Mouse (Mus musculus) ES-CJ7 (cell line): ENCODE data around the gene Prl.
"Not testable (repeated sequence)": the region's sequence is repeated elsewhere in the genome, so short reads cannot be mapped to it uniquely, and the experiment has no call there.

ENCODE experiments used
- DNase-seq: peaks from one replicate; pipeline ENCODE4 v3.0.0; 2011; ENCODE audit warnings: low read depth, low spot score

The Prl gene

DNA sequence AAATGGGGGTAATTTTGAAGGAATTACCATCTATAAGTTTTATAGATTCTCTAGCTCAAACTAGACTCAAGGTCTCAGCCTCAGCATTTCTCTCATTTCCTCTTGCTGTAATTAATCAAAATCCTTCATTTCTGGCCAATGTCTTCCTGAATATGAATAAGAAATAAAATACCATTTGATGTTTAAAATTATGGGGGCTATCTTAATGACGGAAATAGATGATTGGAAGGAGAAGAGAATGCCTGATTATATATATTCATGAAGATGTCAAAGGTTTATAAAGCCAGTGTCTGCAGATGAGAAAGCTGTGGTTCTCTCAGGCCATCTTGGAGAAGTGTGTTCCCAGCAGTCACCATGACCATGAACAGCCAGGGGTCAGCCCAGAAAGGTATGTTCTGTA, at the start of gene Prl:
Gene Prl, plus strand, starts transcription at position 301 of the 400 bp plus-strand sequence.
- no peak for DNase-seq

DNA sequence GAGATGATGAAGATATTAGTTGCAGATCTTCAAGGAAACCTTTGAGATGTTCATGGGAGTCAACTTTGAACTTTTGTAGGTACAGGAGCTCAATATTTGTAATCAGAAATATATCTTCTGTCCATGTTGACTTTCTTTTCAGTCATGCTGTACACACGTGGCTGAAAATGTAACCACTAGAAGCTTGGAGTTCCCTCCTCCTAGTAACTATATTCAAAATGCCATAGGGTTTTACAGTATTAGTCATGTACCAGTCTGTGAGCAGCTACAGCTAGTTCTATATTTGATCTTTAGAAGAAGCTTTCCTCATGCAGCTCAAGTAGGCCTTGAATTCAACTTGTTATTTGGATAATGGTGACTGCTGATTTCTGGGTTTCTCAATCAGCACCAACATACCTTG, 30.8 kb upstream of the Prl start:
- DNase-seq: no peak

DNA sequence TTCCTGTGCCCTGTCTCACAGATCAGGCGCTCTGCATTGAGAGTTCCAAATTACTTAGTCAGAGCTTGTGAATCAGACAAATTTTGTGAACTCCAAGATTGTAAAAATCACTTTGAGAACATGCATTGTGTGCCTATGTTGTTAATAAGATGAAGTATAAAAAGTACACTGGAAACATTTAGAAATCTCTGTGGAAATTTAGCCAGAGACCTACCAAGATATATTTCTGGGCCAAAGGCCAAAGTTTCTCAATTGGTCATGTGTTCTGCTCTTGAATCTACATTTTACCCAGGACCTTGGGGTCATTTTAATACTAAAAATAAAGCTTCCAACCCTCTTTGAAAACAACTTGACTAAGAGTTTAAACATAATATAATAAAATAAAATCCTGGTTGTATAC, 30.0 kb upstream of the Prl start:
- no peak for DNase-seq

DNA sequence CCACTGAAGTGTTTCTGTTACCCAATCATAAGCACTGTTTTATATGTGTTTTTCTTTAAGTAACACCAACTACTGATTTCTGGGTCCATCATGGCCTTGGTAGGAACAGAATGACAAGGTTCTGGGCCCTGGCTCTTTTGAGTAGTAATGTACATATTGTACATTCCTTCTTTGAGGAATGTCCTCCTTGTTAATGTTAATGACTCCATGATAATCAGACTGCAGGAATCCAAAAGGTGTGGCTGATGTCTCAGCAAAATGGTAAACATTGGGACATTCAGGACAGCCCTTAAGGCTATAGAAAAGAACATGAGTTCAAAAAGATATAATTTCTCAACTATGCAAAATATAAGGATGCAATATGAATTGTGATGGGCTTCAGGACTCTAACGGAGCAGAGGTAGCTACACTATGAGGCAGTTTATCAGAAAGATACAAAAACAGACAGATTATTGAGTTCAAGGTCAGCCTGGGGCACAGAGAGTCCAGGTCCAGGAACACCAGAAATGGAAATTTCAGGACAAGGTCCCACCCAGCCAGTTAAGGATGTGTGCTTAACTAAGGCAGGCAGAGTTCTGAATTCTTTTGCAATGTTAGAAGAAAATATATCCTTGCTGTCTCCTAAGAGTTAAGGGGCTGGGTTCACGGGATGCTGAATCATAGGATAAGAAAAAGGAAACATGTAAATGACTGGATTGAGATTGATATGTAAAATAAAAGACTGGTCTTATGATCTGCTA, 28.7 kb upstream of the Prl start:
- peak; percentile 37 for DNase-seq

DNA sequence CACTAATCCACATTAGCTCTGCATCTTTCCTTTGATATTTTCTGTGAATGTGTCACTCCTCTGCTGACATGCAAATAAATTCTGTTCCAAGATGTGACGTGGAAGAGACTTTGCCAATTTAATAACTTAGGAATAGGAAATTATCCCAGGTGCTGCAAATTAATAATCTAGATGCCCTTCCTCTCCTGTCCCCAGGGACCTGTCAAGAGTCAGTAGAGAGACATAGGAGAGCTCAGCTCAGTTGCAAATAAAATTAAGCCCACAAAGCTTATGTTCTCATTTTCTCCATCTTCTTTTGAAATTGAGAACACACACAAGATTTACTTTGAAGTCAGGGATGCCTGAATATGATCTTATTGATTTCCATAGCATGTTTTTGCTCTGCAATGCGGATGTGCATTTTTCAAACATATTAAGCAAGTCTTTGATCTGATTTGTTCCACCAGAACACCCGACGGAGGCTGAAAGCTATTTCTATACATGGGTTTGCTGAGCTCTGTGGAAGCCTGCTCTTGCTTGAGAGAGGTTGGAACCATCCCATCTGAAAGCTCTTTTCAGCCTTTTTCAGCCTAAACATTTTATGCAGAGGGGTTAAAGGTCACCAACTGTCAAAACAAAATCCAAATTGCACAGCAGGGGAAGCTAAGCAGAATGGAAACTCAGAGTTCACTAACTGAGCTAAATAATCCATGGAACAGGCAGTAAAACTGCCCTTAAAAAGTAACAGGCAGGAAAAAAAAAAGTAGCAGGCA, 26.1 kb upstream of the Prl start:
- no peak for DNase-seq

DNA sequence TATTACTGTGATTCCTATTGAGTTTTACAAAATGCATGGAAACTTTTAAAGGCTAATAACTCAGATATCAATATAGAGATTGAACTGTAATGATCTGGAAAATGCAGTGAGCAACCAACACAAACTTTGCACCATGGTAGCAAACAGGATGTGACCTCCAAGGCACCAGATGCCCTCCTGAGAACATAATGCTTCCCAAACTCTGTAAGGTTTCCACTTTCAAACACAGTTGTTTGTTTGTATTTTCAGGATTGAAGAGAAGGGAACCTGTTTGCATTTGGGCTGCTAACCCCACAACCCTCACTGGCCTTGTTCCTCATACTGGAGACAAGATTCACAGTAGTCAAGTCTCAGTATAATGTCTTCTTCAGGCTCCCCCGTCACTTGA, 25.5 kb upstream of the Prl start:
- no peak for DNase-seq

DNA sequence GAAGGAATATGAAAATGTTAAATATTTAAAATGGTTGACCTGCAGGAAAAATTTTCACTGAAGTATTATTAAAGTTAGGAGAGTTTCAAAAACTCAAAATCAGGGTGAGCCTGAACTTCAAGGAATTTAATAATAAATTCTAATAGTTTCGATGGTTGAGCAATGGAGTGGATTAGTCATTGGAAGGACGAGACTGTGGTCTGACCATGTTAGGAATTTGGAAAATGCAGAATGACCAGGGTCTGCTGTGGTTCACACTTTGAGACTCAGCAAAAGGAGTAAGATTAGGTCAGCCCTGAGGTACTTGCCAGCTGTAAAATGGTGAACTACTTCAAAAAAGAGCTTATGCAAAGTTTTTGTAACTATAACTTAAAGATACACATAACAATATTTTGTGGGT, 24.4 kb upstream of the Prl start:
- no peak for DNase-seq

DNA sequence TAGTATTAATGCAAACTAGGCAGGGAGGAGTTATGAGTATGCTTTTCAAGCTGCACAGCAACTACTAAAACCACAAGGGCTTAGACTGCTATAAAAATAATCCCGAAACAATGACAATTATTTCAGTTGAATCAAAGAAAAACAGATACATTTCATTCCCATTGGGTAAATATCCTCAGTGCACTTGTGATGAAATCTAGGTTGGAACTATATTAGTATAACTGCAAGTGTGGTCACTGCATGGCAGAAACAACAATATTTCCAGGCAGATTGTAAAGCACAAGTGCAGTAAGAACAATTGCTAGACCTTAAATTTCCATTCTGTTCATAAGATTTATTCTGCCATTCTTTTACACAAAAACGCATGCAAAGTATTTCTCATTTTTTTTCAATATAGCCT, 15.2 kb upstream of the Prl start:
- no peak for DNase-seq

DNA sequence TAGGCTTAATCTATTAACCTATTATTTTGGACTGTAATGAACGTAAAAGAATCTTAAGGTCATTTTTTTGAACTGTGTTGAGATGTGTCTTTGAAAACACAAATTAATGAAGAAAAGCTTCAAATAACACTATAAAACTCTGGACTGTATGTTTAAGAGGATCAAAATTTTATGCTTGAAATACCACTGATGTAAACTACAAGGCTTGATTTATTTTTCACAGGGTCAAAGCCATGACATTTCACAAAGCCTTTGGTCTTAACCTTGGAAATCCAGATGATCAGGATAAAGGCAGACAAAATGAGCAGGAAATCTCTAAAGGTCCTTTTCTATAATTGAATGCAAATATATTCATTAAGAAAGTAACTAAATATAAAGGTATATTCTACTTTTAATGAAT, 14.0 kb upstream of the Prl start:
- DNase-seq: no peak

DNA sequence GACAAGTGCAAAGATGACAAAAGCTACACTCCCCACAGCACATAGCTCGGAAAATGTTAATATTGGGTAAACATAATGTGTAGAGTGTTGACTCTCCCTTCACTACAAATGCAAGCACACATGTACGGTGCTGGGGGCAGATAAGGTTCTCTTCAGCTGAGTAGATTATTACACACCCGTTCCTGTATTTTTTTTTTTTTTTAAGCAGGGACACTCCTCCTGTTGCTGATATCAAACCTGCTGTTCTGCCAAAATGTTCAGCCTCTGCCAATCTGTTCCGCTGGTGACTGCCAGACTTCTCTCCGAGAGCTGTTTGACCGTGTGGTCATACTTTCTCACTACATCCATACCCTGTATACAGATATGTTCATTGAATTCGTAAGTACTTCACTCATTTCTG, 1.8 kb downstream of the Prl start:
- no peak for DNase-seq

DNA sequence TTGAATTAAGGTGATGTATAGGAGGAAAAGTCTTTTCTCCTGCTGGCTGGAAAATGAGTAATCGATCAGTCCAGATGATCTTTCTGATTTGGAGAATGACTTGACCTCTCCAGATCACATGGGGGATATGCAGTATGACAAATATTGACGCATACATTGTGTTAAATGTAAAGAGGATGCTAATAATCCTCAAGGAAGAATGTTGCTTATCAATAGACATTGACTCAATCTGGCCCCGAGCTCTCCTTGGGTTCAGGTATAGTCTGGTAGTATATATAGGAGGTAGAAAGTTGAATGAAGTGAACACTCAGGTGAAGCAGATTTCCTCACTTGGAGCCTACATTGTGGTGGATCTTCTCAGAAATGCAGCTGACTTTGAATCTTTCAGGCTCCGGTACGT, 36.5 kb downstream of the Prl start, which contains the start of gene Prl3d1:
Gene Prl3d1, plus strand, starts transcription at position 301 of the 400 bp plus-strand sequence.
- DNase-seq: not testable (repeated sequence)
